Mouse (Mus musculus) erythroblast, embryonic 14.5 days (primary cell): ENCODE data around the gene Oscp1. TPM values are rescaled to one million over a fixed set of nuclear protein-coding genes. Genes with fewer than 3 reads are reported as not detected.
A peak's percentile ranks its signal among the peaks of the same experiment; 100 is the strongest.

Source experiments
- H3K27me3 ChIP-seq: 2 replicates; pipeline ENCODE4 v1.6.1; 2012; ENCODE audit warnings: inconsistent platforms; ENCODE audit not compliant: control insufficient read depth
- H3K36me3 ChIP-seq: 2 replicates; pipeline ENCODE4 v1.6.1; 2012; ENCODE audit warnings: mild to moderate bottlenecking, inconsistent platforms; ENCODE audit not compliant: control insufficient read depth
- H3K4me1 ChIP-seq: 2 replicates; pipeline ENCODE4 v1.6.1; 2012; ENCODE audit warnings: inconsistent platforms; ENCODE audit not compliant: control insufficient read depth
- H3K4me3 ChIP-seq: replicated peaks from 2 replicates; pipeline ENCODE3; 2012; ENCODE audit warnings: moderate library complexity, mild to moderate bottlenecking, inconsistent platforms
- H3K9me3 ChIP-seq: 2 replicates; pipeline ENCODE4 v1.6.1; 2012; ENCODE audit warnings: low read length, inconsistent platforms, mixed read lengths; ENCODE audit not compliant: control insufficient read depth
- GATA1 ChIP-seq: IDR thresholded peaks from 2 replicates; pipeline ENCODE4 v1.6.1; 2012; ENCODE audit warnings: low read length, inconsistent platforms, mixed read lengths
- TAL1 ChIP-seq: IDR thresholded peaks from 3 replicates; pipeline ENCODE4 v1.6.1; 2012; ENCODE audit warnings: low read length, inconsistent platforms, mixed read lengths
- polyA plus RNA-seq: library from polyadenylated mRNA; stranded (reverse); fragments of >175 nt; gene quantifications from 2 replicates; pipeline ENCODE4 v1.2.3, GENCODE M21; 2012

Oscp1 gene
- polyA plus RNA-seq, 1 experiment, result not detected

- no peaks in the 10 kb centered on the region for H3K9me3 ChIP-seq
- H3K36me3 ChIP-seq, result peaks cover 37% of the 10 kb centered on the region
- no peaks in the 10 kb centered on the region for H3K27me3 ChIP-seq
- peak within 1 kb of the TSS; percentile 71 for H3K4me3 ChIP-seq
- TF ChIP-seq GATA1 (no peak), TAL1 (no peak)
- peaks cover 55% of the 10 kb centered on the region for H3K4me1 ChIP-seq
Measured at GRCm38 (mm10) chr4:126096464-126097111, 38.2 kb downstream of the Oscp1 start, which contains the start of gene Lsm10. Gene Lsm10 (plus strand): TSS chr4:126096623.

GRCm38 (mm10) chr4:126097711-126098253 is 39.4 kb downstream of the Oscp1 start:
- Histone ChIP-seq H3K36me3 (peaks cover 40% of the 10 kb centered on the region), H3K4me3 (peak overlapping the region; percentile 71), H3K9me3 (no peaks in the 10 kb centered on the region), H3K27me3 (no peaks in the 10 kb centered on the region), H3K4me1 (peaks cover 67% of the 10 kb centered on the region)
- TF ChIP-seq GATA1 (no peak), TAL1 (no peak)

- Histone ChIP-seq H3K4me3 (peak overlapping the region; percentile 40), H3K4me1 (peaks cover 78% of the 10 kb centered on the region), H3K36me3 (peaks cover 40% of the 10 kb centered on the region), H3K9me3 (no peaks in the 10 kb centered on the region), H3K27me3 (no peaks in the 10 kb centered on the region)
- TF ChIP-seq TAL1, result peak; percentile 28; the same call in 2 of the 3 replicates
- TF ChIP-seq GATA1, result peak; percentile 25; the same call in 1 of the 2 replicates
Measured at GRCm38 (mm10) chr4:126099365-126099764, 41.0 kb downstream of the Oscp1 start.

- Histone ChIP-seq H3K36me3 (peaks cover 40% of the 10 kb centered on the region), H3K9me3 (no peaks in the 10 kb centered on the region), H3K4me3 (no peak overlapping the region), H3K27me3 (no peaks in the 10 kb centered on the region), H3K4me1 (peaks cover 91% of the 10 kb centered on the region)
- TF ChIP-seq TAL1 (no peak), GATA1 (no peak)
Measured at GRCm38 (mm10) chr4:126100764-126101163, 42.4 kb downstream of the Oscp1 start.

GRCm38 (mm10) chr4:126102061-126102841 is 43.9 kb downstream of the Oscp1 start:
- Histone ChIP-seq H3K36me3 (peaks cover 40% of the 10 kb centered on the region), H3K4me3 (peak overlapping the region; percentile 85), H3K4me1 (peaks cover 88% of the 10 kb centered on the region), H3K9me3 (no peaks in the 10 kb centered on the region), H3K27me3 (no peaks in the 10 kb centered on the region)
- TF ChIP-seq TAL1, result no peak
- no peak for TF ChIP-seq GATA1

- H3K4me1 ChIP-seq, result peaks cover 79% of the 10 kb centered on the region
- H3K36me3 ChIP-seq, result peaks cover 33% of the 10 kb centered on the region
- H3K4me3 ChIP-seq, result peak overlapping the region; percentile 85
- TF ChIP-seq TAL1, result no peak
- no peak for TF ChIP-seq GATA1
- H3K27me3 ChIP-seq, result no peaks in the 10 kb centered on the region
- no peaks in the 10 kb centered on the region for H3K9me3 ChIP-seq
Measured at GRCm38 (mm10) chr4:126103057-126103581, 44.8 kb downstream of the Oscp1 start.

- TF ChIP-seq TAL1 (no peak), GATA1 (peak; percentile 85)
- Histone ChIP-seq H3K4me1 (peaks cover 75% of the 10 kb centered on the region), H3K36me3 (peaks cover 28% of the 10 kb centered on the region), H3K27me3 (no peaks in the 10 kb centered on the region), H3K4me3 (peak within 1 kb of the TSS; percentile 85), H3K9me3 (no peaks in the 10 kb centered on the region)
Measured at GRCm38 (mm10) chr4:126103590-126104068, 45.3 kb downstream of the Oscp1 start, which contains the start of gene Stk40. Gene Stk40 (plus strand): TSS chr4:126103957.

GRCm38 (mm10) chr4:126104261-126105075 is 46.1 kb downstream of the Oscp1 start:
- peaks cover 69% of the 10 kb centered on the region for H3K4me1 ChIP-seq
- peak overlapping the region; percentile 85 for H3K4me3 ChIP-seq
- peaks cover 21% of the 10 kb centered on the region for H3K36me3 ChIP-seq
- H3K9me3 ChIP-seq, result no peaks in the 10 kb centered on the region
- TF ChIP-seq TAL1 (no peak), GATA1 (no peak)
- no peaks in the 10 kb centered on the region for H3K27me3 ChIP-seq
